Mouse (Mus musculus): ENCODE data around the gene Trappc4.
A peak's percentile ranks its signal among the peaks of the same experiment; 100 is the strongest.
"Not testable (repeated sequence)": the region's sequence is repeated elsewhere in the genome, so short reads cannot be mapped to it uniquely, and the experiment has no call there.

The Trappc4 gene

DNA sequence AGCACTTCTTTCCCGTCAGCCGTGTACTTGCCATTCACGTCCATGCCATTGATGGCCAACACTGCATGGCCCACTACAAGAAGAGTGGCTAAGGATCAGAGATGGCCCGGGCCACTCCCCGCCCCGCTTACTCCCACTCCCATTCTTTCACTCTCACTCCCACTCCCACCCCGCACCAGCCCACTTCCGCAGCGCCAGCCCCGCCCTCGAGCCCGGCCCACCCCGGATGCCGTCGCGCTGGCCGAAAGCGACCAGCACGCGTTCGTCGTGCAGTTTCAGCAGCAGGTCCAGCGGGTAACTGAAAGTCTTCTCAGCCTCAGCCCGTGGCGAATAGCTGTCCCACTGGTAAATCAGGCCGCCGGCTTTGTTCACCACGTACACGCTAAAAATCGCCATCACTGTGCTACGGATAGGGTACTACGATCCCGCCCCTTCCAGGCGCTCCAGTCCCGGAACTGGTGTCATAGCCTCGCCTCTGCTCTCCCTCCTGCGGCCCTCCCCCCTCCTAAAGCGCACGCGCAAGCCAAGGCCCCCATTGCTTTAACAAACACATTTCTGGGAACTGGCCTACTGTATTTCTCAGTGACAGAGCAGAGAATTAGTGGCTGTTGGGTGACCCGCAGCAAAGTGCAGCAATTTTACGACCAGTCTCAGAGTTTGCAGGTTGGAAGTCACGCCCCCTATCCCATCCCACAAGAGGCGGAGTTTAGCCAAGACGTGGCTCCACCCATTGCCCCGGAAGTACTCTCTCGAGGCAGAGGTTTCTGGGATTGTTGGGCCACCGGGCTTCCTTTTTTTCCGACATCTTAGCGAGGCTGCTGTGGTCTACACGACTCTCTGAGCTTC, at the start of gene Trappc4, which contains the start of gene Rps25:
Gene Trappc4, minus strand, starts transcription at position 695 of the 846 bp plus-strand sequence.
Gene Rps25, plus strand, starts transcription at position 234 of the 846 bp plus-strand sequence.
- peak; percentile 90 to 92 for DNase-seq (ENCODE audit: low spot score in 2 of 2)

DNA sequence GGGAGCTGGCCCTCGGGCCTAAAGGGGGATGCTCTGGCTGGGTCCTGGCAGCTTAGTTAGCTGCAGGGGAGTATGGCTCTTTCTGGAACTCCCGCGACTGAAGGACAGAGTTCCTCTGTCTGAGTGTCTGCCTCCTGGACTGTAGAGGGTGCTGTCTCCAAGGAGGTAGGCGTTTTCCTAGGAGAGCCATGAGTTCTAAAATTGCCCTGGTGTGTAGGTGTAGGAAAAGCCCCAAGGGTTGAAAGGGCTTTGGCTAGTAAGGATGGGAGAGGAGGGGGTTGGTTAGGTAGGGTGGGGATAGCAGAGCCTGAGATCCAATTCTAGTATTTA, 47.5 kb upstream of the Trappc4 start, which contains the start of gene Upk2:
Gene Upk2, minus strand, starts transcription at position 86 of the 330 bp plus-strand sequence.
- DNase-seq (ENCODE audit: low spot score in 2 of 2): no peak

DNA sequence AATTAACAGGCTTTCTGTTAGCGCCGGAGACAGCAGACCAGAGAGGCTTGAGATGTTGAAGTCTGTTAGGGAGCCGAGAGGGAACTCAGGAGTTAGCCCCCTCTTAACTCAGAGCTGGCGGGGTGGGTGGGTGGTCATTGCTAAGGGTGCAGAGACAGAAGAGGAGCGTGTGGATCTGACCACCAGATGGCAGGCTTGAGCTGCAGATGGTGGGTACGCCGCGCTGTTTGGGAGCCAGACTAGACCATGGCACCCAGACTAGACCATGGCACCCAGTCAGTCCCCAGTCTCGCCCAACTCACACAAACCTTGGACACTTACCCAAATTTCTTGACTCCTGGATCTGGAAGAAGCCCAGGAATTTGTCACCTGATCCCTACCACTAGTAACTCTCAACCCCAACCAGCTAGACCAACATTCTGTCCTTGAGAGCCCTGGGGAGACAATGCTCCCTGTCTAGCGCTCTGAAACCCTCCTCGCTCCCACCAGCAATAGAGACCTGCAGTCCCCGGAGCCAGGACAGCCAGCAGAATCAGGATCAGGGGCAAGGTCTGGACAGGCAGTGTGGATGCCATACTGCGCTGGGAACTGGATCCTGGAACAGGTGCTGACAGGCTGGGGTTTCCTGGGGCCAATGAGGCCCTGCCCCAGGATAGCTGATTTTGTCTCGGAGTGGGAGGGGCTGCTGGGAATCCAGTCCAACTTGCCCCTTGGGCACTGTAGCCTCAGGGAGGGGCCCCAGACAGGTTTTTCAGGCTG, 46.9 kb upstream of the Trappc4 start:
- DNase-seq (ENCODE audit: low spot score in 2 of 2): peak; percentile 83 to 87

DNA sequence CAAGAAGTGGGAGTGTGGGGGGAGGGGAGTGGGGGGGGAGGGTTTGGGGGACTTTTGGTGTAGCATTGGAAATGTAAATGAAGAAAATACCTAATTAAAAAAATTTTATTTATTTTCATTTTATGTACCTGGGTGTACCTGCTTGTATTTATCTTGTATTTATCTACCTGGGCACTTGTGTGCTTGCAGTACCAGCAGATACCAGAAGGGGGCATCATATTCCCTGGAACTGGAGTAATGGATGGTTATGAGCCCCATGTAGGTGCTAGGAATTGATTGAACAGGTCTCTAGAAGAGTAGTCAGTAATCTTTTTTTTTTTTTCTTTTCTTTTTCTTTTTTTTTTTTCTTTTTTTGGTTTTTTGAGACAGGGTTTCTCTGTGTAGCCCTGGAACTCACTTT, 43.0 kb upstream of the Trappc4 start:
- no peak for DNase-seq (ENCODE audit: low spot score in 2 of 2)

DNA sequence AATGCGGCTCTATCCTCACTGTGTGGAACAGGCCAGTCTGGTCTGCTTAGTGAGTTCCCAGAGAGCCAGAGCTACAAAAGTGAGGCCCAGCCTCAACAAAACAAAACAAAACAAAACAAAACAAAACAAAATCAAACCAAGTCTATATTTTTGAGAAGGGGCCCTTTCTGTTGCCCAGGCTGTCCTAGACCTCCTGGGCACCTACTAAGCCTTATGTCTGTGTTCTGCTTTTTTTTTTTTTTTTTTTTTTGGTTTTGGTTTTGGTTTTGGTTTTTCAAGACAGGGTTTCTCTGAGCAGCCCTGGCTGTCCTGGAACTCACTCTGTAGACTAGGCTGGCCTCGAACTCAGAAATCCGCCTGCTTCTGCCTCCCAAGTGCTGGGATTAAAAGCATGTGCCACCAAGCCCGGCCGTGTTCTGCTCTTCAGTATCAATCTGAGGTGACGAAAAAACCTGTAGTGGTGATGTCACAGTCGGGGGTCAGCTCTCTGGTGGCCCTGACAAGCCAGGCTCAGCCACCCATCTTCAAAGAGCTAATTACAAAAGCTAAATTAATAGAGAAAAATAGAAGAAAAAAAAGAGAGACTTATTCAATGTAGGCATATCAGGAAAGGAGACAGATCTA, 37.1 kb upstream of the Trappc4 start:
- not testable (repeated sequence) for DNase-seq (ENCODE audit: low spot score in 2 of 2)

DNA sequence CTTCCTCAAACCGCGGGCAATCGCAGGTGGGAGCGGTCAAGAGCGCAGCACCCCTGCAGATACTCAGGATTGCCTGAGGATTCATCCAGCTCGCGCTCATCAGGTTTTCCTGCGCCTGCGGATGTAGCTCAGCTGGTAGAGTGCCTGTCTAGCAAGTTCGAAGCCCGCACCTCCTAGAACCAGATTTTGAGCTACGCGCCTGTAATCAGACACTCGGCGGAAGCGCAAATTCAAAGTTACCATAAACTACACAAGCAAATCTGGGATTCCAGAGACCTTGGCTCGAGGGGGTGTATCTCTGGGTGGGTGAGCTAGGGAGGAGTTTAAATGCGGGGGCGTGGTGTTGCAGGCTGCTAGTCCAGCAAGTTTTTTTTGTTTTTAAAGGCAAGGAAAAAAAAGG, 33.6 kb upstream of the Trappc4 start, which contains the start of gene Foxr1:
Gene Foxr1, minus strand, starts transcription at position 176 of the 400 bp plus-strand sequence.
- no peak for DNase-seq (ENCODE audit: low spot score in 2 of 2)

DNA sequence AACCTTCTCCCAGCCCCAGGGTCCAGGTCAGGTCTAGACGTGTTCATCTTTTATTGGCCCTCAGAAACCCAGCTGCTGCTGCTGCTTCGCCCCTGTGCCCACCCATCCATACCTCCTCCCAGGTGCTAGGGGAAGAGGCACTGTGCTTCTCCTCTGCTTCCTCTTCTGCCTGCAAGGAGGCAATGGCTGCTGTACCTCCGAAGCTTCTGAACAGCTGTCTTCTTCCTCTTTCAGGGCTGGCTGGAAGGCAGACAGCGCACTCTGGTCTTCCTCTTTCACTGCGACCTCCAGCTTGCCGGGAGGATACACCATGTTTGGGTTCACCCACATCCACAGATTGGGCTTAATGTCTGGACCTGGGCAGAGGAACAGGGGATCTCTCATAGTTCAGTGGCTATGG, 28.3 kb upstream of the Trappc4 start:
- no peak for DNase-seq (ENCODE audit: low spot score in 2 of 2)

DNA sequence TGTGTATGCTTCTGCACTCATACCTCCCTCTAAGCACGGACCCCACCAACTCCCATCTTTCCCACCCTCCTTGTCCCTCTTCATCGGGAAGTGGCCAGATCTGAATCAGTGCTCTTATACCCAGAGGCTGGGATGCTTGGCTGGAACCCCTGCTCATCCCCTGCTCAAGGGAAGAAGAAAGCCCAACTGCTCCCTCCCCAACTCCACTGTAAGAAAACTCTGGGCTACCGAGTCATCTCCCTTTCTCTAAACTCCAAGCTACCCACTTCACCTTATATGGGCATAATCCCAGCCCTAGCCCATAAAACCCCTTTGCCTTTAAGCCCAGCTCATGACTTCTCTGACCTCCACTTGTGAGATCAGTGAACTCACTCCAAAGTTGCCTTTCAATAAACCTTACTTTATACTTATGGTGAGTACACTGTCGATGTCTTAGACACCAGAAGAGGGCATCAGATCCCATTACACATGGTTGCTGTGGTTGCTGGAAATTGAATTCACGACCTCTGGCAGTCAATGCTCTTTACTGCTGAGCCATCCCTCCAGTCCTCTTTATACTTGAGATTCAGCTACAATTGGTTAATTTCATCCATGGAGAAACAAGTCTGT, 25.3 kb upstream of the Trappc4 start:
- no peak for DNase-seq (ENCODE audit: low spot score in 2 of 2)

DNA sequence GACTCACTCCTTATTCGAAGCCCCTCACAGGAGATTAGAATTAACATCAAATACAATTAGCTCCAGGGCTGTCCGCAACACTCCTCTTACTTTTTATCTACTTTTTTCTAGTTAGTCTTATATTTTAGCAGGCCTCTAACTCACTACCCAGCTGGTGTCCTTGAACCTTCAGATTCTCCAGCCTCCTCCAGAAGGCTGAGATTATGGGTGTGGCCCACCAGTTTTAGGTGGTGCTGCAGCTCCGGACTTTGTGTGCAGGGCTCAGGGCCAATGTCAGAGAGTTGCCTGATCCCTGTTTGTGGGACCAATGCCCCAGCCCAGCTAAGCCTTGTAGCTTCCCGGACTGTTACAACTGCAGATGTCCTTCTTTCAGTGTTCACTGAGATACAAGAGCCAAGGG, 16.2 kb upstream of the Trappc4 start:
- DNase-seq (ENCODE audit: low spot score in 2 of 2): no peak

DNA sequence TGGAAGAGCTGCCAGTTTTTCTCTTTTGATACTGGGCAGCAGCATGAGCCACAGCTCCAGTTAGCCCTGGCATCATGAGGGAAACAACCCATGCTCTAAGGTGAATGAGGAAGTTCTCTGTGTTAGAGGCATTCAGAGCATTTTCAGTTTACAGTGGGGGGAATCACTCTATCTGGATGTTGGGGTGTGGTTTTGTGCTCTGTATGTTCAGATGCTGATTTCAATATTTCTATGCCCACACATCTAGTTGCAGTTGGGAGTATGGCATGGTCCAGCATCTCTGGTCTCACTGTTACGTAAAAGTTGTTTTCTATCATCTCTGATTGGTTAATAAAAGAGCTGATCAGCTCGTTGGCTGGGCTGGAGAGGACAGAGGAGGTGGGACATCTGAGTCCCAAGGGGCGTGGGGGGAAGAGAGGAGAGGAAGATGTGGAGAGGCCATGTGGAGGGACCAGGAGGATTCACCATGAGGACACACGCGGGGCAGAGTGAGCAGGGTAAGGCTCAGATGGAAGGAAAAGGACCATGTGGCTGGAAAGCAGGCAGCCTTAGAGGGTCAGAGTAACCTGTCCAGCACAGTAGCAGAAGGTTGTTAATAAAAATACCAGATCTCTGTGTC, 13.0 kb upstream of the Trappc4 start:
- no peak for DNase-seq (ENCODE audit: low spot score in 2 of 2)

DNA sequence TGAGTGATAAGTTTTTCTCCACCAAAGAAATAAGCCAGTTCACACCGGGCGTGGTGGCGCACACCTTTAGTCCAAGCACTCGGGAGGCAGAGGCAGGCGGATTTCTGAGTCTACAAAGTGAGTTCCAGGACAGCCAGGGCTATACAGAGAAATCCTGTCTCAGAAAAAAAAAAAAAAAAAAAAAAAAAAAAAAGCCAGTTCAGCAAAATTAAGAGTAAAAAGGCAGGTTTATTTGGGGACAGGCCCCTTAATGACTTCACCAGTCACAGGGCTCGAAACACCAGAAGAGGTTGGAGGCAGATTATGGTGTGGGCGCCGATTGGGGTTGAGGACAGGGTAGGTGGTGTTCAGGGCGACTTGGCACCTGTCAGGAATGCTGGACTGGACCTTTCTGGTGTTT, 12.3 kb upstream of the Trappc4 start:
- not testable (repeated sequence) for DNase-seq (ENCODE audit: low spot score in 2 of 2)

DNA sequence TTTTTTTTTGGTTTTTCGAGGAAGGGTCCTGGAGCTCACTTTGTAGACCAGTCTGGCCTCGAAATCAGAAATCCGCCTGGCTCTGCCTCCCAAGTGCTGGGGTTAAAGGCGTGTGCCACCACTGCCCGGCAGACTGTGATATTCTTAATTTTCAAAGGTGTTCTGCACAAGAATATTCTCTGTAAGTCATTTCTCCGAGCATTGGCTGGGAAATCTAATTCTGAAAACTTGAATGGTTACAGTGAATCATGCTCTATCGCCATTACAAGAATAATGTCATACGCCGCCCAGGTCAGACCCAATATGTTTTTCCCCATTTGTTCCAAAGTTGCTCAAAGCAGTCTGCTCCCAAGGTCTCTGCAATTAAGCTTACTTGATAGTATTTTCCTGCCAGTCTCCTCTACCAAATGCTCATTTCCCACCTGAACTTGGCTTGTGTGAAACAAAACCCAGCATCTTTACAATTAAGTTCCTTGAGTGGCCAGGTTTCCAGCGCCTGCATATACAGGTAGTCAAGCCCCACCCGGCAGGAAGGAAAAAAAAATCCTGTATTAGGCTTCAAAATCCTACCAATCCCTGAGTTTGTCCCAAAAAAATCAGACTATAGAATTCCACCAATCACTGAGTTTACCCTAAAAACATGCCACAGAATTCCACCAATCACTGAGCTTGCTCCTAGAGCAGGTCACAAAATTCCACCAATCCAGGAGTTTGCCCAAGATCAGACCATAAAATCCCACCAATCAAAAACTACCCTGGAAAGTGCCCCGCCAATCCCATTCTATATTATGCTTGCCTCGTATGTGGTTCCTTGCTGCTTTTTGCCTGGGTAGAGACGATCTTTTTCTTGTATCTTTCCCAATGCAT, 11.4 kb upstream of the Trappc4 start, which contains the start of gene Ccdc84:
Gene Ccdc84, minus strand, starts transcription at position 51 of the 867 bp plus-strand sequence.
- DNase-seq (ENCODE audit: low spot score in 2 of 2): no peak

DNA sequence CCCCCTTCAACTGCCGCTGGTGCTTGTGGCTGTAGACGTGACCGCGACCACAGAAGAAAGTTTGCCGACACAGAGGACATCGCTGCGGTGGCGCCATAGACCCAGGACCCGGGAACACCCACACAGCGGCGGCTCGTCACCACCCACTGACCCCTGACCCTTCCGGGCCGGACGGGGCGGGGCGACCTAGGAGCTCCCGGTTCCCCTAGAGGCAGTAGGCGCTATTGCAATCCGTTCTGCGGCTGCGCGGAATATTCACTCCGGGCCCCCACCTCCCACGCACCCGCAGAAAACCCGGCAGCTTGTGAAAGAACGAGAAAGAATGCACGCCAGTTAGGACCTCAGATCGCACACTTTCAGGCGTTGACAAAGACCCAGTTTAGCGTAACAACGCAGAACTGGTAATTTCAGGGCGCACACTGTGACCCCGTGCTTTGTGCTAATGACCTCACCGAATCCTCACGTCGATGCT, 10.5 kb upstream of the Trappc4 start:
- peak; percentile 96 to 97 for DNase-seq (ENCODE audit: low spot score in 2 of 2)

DNA sequence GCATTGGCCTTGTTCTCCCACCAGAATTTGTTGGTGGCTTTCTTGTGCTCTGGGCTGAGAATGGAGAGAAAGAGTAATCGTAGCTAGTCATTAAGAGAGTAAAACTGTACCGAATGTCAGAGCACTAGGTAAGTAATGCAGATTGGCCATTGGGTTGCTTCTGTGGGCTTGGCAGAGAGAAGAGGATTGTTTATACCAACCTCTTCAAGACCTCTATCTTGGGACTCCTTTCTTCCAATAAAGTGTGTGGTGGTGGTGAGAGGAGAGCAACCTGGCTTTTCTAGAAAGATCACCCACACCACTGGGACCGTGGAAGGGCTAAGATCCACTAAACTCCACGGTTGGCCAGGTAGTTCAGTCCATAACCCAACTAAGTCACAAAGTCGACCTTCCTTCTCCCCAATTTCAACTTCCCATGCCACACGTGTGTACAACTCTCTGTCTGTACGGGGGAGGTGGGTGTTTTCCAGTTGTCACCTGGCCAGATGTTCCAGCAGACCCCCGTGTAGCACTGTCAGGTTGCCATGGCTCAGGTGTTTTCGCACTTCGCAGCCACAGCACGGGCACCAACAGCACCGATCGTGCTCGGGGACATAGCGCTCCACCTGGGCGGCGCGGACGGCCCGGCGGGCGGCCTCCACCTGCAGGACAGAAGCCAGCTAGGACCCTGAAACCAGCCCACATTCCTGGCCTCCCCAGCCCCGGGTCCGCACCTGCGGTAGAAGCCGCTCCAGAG, 9.9 kb upstream of the Trappc4 start:
- DNase-seq (ENCODE audit: low spot score in 2 of 2): no peak

DNA sequence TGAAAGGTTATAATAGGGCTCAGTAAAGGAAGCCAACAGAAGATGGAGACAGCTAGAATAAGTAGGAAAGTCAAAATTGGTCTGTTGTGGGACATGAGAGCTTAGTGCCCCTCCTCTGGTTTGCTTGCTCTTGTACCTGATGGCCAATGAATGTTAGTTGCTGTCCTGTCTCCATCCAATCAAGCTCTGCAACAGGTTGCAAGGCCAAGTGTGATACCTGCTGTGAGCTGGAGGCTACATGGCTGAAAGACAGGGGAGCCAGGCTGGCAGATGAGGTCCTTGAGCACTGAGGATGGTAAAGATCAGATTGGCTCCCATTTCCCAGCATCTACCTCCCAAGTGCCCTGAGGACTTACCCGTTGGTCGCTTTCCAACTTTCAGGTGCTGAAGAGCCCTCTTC, 5.4 kb upstream of the Trappc4 start:
- DNase-seq (ENCODE audit: low spot score in 2 of 2): no peak

DNA sequence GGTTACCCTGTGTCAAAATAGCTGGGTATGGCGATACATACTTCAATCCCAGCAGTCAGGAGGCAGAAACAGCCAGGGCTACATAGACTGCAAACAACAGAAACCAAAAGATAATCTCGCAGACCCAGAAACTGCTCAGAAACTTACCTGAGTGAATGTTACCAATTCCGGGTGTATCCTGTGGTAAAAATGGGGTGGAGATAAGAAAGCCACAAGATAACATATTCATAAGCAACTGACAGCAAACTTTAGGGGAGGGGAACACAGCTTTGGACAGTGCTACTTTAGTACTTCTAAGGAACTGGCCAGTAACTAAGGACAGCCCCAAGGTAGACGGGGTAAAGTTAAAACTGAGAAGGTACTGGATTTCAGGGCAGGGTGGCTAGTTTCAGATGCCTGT, 4.9 kb upstream of the Trappc4 start:
- no peak for DNase-seq (ENCODE audit: low spot score in 2 of 2)

DNA sequence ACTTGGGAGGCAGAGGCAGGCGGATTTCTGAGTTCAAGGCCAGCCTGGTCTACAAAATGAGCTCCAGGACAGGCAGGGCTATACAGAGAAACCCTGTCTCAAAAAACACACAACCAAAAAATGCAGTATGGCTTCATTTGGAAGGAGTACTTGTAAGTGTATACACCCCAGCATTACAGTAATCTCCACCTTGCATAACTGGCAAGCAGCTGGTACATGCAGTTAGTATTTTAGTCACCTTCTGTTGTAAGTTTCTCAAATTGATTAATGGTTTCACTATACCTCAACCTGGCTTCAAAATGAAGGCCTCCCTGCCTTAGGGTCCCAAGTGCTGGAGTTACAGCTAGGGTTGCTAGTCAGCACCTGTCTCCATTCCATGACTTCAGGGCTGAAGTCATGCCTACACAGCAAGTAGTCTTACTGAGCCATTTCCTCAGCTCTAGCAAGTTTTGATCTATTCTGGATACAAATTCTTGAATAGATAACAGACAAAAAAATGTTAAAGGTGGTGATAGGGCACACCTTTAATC, 4.3 kb upstream of the Trappc4 start:
- no peak for DNase-seq (ENCODE audit: low spot score in 2 of 2)

DNA sequence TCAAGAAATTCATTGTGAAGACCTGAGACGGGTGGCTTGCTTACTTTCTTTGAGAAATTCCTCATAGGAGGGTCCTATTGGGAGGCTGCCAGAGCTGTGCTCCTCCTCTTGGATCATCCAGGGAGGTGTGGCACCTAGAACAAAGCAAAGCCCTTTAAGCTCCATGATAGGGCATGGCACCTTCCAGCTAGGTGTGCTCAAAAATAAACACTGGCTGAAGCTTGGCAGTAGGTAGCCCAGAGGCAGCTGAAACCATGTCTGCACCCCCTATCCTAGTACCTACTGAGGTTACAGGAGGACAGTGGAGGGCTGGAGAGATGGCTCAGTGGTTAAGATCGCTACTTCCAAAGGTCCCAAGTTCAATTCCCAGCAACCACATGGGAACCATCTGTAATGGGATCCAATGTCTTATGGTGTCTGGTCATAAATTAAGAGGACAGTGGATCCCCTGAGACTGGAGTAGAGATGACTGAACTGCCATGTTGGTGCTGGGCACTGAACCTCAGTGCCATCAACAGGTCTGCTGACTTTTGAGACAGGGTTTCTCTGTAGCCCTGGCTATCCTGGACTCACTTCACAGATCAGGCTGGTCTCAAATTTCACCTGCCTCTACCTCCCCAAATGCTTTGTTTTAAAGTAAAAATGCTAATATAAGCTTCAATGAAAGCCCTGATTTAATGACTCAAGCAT, 3.4 kb upstream of the Trappc4 start:
- DNase-seq (ENCODE audit: low spot score in 2 of 2): no peak

DNA sequence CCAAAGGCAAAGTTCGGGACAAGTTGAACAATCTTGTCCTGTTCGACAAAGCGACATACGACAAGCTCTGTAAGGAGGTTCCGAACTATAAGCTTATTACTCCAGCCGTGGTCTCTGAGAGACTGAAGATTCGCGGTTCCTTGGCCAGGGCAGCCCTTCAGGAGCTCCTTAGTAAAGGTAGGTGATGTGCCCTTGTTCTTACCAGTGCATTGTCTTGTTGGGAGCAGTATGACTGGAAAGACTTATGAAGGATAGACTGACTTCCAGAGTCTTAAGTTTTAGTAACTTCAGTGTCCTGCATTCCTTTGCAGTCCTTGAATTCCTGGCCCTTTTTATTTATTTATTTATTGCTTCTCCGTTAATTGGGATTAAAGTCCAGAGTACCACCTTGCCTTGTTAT, 1.3 kb upstream of the Trappc4 start:
- not testable (repeated sequence) for DNase-seq (ENCODE audit: low spot score in 2 of 2)

All from frontal cortex, postnatal 36 days (tissue).